Mouse (Mus musculus): ENCODE measurements around the gene Gm29666.

Gene Gm29666

GRCm38 (mm10) chr15:84919938-84920337 is at the start of gene Gm29666:
Gene Gm29666 (minus strand): TSS chr15:84920038.
- DNase-seq: no peak

DNA sequence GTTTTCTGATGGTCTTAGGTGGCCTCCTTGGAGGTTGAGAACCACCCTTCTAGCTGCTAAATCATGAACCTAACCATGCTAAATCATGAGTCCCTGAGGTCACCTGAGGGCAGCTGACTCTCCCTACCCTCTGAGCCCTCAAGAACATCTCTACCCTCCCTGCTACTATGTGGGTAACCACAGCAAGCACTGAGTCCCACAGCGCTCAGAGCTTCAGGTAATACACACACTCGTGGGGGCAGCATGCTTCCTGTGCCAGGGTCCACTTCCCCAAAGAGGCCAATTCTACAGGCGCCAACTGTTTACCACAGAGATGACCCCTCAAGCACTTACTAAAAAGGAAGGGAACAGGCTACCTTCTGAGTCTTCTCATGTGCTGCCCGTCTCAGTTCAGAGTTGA is 48.7 kb upstream of the Gm29666 start:
- no peak for DNase-seq

DNA sequence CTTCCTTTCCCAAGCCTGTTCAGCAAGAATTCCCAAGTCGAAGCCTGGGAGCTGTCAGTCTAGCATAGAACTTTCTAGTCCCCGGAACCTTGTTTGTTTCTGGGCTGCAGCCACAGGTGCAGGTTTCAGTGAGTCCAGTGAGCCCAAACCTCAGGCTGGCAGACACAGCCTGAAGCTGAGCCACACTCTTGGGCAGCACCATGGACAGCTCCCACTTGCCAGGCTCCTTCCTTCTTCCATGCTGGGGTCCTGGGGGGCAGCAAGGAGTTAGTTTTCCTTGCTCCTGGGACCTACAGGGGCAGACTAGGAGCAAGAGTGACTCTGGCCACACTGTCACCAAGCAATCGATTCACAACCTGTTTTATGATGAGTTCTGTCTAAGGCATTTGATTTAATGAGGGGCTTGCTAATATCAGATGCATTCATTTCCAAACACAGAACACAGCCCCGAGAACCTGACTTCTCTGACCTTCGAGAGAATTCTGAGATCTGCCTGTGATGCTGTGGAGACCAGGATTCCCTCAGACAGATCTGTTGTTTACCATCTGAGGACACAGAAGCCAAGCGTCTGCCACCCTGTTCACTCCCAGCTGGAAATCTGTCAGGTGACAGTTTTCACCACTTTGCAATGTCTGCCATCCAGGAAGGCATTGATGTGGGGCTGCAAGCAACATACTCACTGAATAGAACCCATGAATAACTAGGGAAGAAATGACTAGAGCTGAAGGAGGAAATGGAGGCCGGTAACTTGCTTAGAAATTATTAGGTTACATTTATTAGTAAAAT is 45.9 kb upstream of the Gm29666 start:
- no peak for DNase-seq

DNA sequence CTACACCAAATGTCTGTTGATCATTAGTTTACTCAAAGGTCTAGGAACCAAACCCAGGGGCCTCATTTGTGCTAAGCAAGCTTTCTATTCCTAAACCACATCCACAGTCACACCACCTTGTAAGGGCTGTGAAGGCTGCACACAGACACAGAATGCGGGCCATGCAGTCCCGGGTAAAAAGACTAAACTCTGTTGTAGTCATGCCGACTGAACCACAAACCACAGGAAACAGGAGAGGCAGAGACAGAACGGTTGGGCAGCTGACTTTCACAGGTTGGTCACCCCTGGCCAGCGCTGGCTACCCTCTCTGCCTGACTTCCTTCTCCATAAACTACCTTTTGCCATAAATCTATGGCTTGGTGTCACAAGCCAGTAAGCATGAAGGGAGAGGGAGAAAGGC is 44.9 kb upstream of the Gm29666 start:
- DNase-seq: no peak

DNA sequence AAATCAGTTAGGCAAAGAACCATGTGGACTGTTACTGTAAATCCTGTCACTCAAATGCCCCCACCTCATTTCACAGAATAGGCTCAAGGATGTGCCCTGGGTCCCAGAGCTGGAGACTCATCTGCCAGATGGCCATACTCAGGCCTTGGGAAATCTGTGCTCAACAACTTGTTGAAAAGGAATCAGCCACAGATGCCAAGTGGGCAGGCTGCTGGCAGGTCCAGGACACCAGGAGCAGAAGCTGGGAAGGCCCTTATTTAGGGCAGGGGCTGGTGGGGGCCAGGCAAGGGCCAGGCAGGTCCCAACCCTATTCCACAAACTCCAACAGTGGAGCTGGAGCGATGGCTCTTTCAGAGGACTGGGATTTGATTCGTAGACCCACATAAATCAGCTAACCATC is 42.7 kb upstream of the Gm29666 start:
- no peak for DNase-seq

DNA sequence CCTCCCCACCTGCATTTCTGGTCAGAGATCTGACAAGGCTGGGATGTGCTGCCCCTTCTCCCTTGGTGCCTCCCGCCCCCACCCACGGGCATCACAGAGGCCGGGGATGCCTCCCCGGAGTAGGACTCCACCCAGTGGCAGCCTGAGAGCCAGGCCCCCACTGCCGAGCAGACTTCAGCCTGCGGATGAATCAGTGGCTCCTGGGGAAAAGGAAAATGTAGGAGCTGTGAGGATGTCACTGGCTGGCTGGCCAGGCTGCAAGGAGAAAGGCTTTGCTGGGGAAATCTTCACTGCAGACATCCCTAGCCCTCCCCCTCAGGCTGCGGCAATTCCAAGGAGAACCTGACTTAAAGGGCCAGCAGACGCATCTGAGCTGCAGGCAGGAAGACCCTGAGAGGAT is 40.9 kb upstream of the Gm29666 start:
- DNase-seq: peak; percentile 70

- DNase-seq: no peak
These were observed 40.1 kb upstream of the Gm29666 start for GRCm38 (mm10) chr15:84959891-84960290.

- no peak for DNase-seq
These were observed 38.5 kb upstream of the Gm29666 start for GRCm38 (mm10) chr15:84958331-84958730.

DNA sequence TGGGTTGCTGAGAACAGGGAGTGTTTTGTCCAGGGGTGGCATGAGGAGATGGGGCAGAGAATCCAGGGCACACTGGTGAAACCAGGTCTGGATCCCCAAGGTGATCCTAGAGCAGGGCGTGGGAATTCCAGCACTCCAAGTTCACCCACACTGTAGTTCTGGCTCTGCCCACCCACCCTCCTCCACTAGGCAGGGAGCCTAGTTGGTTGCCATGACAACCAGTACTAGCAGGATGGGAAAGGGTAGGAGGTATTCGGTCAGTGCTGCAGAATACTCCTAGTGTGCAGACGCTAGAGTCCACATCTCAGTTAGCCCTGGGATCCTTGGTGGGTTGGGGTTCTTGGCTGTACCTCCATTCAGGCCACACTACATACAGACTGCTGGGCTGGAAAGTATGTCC is 38.0 kb upstream of the Gm29666 start:
- peak; percentile 87 for DNase-seq

GRCm38 (mm10) chr15:84953259-84953658 is 33.4 kb upstream of the Gm29666 start:
- no peak for DNase-seq

DNA sequence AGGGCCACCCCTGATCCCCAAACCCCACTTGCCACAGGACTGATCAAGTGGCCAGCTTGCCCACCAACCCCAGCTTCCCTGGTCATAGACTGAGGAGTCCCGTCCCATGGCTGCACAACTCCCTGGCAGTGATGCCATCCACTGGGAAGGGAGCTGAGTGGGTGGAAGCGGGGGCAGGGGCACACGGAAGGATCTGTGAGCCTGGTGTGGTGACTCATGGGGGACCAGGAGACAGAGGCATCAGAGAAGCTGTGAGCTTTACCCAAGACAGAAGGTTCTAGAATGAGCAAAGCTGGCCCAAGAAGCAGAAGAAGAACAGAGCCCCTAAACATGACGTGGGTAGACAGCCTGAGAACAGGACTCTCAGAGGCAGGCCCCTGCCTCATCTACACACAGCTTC is 30.2 kb upstream of the Gm29666 start:
- DNase-seq: peak; percentile 76

DNA sequence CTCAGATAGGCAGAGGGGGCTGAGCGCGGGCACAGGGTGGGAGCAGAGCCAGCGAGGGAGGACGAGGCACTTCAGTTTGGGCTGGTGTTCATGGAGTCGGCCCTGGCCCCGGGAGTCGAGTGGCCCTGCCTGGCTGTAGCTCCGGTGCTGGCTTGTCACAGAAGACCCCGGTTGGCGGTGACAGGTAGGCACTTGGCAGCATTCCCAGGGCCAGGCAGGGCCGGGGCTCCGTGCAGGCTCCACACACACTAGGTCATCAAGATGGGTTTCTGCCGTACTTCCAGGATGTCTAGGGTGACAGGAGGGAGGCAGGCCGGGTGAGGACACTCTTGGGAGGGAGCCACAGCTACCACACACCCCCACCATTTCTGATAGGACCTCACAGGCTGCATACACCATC is 29.2 kb upstream of the Gm29666 start:
- no peak for DNase-seq

GRCm38 (mm10) chr15:84944319-84944718 is 24.5 kb upstream of the Gm29666 start:
- DNase-seq: no peak

- DNase-seq: peak; percentile 83
These were observed 22.9 kb upstream of the Gm29666 start for GRCm38 (mm10) chr15:84942647-84943285.

DNA sequence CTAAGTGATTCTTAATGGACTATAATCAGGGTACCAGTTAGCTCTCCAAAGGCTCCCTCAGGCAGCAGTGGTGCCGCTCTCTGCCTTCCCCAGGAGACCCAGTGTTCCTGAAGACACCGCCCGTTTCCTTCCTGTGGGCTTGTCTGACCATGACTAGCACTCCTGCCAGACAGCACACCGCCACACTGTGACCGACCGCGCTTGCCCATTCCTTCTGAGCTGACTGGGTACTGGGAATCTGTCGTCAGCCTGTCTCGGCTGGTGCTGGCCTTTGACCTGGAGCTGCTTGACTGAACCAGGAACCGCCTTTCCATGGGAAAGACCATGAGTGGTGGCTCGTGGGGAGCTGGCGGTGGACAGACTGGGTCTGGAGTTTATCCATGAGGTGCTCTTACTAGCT is 20.3 kb upstream of the Gm29666 start:
- no peak for DNase-seq

DNA sequence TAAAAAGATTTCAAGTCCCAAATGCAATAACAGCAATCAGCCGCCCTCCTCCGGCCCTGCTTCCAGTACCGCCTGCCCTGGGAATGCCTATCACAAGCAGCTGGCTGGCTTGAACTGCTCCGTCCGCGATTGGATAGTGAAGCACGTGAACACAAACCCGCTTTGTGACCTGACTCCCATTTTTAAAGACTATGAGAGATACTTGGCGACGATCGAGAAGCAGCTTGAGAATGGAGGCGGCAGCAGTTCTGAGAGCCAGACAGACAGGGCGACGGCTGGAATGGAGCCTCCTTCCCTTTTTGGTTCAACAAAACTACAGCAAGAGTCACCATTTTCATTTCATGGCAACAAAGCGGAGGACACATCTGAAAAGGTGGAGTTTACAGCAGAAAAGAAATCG is 15.1 kb upstream of the Gm29666 start:
- DNase-seq: peak; percentile 59

DNA sequence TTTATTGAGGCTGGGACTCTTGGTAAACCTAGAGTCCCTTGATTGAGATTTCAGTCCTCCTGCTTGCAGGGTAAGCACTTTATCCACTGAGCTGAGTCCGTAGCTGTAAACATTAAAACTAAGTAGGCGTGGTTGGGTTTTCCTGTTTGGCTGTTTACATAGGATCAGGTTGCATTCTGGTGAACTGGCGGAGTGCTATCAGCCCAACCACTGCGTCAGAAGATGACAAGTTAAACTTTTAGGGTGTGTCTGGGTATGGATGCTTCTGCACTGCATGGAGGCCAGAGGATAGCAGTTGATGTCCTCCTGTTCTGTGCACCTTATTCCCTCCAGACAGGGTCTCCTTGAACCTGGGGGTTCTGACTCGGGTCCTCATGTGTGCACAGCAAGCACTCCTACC is 12.5 kb upstream of the Gm29666 start:
- DNase-seq: no peak

GRCm38 (mm10) chr15:84925495-84926018 is 5.7 kb upstream of the Gm29666 start:
- no peak for DNase-seq

GRCm38 (mm10) chr15:84924781-84925315 is 5.0 kb upstream of the Gm29666 start:
- no peak for DNase-seq

DNA sequence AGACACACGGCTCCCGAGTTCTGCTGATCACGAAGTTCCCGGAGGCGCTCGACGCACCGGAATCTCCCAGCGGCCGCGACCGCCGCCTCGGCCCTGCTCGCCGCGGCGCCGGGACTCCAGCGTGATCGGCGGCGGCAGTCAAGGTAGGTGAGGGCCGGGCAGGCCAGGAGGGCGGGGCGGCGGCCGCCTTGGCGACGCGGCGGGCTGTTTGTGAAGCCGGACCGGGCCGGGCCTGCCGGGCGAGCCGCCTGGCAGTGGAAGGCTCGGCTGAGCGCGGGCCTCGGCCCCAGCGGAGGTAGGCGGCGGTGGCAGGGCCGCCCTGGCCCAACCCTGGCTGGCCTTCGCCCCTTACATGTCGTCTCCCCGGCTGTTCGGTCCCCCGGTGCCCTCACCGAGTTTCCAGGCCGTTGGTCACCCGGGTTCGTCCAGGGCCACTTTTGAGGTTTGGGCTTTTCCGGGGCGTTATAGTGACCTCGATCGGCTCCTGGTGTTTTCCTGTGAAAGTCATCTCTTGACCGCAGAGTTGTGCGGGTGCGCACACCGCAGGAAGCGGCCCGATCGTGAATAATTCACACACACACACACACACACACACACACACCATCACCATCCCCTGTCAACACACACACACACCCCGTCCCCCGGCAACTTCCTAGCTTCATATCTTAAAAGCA is 3.8 kb upstream of the Gm29666 start:
- DNase-seq: no peak

GRCm38 (mm10) chr15:84922884-84923507 is 3.2 kb upstream of the Gm29666 start, which contains the start of gene Nup50:
Gene Nup50 (plus strand): TSS chr15:84923411.
- DNase-seq: peak; percentile 99

DNA sequence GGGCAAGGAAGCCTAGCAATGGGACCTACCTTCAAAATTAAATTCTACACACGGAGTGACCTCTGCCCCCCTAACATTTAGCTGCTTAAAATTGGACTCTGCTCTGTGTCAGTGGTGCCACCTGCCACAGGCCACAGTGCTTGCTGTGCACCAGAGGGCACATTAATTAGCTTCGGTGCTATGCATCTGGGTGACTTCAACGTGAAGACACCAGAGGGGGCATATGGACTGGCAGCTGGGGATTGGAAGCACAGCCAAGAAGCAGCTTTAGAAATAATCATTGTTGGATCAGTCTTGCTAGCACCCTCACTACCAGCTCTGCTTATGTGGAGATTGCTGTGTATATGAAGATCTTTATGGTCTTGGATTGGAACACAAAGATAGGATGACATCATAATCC is 6.6 kb downstream of the Gm29666 start:
- no peak for DNase-seq

DNA sequence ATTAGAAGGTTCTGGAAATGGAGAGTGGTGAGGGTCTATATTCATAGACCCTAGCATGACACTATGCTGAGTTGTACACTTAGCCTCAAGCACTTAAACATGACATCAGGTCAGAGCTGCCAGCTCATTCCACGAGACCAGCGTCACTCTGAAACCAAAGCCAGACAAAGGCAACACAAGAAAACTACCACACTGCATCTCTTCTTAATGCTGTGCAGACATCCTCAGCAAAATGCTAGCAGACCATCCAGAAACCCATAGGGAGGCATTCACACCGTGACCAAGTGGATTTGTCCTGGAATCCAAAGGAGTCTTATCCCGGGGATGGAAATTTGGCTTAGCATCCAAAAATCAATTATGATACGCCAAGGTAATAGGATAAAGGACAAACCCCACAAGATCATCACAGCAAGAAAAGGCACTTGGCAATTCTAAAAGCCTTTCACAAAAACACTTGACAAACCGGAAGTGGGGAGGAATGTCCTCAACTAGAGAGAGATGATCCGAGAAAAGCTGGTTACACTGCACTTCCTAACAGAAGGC is 15.9 kb downstream of the Gm29666 start:
- no peak for DNase-seq
